In the genomic region with DNA sequence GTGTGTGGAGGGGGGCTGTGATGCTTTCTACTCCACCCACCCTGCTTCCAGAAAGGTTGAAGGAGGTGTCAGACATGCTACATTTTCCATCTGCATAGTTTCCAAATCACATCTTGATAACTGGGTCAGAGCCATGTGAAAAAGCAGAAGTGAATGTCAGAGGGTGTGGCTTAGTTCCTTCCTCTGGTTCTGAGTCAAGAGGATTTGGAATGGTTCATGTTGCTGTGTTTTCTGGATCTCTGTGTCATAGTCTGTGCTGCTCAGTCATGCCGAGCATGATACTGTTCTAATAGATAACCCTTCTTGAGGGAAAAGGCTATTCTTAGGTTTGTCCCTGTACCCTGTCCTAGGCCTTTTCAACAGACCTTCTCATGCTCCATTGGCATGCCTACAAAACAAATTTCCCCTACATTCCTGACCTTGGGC, we compare ENCODE assay signal across 8 mouse cellular contexts. TPM values are rescaled to one million over a fixed set of nuclear protein-coding genes. Genes with fewer than 3 reads are reported as not detected.
A peak's percentile ranks its signal among the peaks of the same experiment; 100 is the strongest.
DNase-seq lines count a peak whose midpoint lies in the region; ATAC-seq and TF ChIP-seq lines count a peak whose summit lies in the region.

No protein-coding gene starts in this region.

- TF ChIP-seq CTCF in Patski (IDR thresholded peaks at IDR 0.05): no peak

- DNase-seq in layer of hippocampus, adult 11-12 months (ENCODE audit: low spot score): peak; percentile 8
- no peak for DNase-seq in layer of hippocampus, postnatal 14 days (ENCODE audit: low spot score in 2 of 2)
- peak; percentile 27 for DNase-seq in Patski (ENCODE audit: low read depth, low spot score)
- peak; percentile 89 for DNase-seq in heart, adult 9 months (ENCODE audit: low spot score in 2 of 2)
- DNase-seq in lung, postnatal 14 days: peak; percentile 40
- no peak for DNase-seq in cerebellum, adult 9-11 months
- no peak for DNase-seq in ovary, adult 18-20 months (ENCODE audit: low spot score)

- in situ Hi-C loops in Patski (cut with MboI; ENCODE audit: low pct_unique_long_range_greater_than_20kb): no loop called here

- peak; percentile 86 for ATAC-seq in Patski
- no peak for ATAC-seq in CD4-positive, CD25-positive, alpha-beta regulatory T cell, adult 4 months

- CTCF ChIA-PET in Patski (lab: Charles Lee): interaction anchor here (0.7 to 0.9 kb wide), 2 partner anchors 47 to 145 kb away, joined by 3 read pairs; no protein-coding TSS in a partner anchor

- no peaks in the 10 kb centered on the region for H3K27me3 ChIP-seq in Patski

- POLR2A ChIA-PET in Patski (lab: Charles Lee): no interaction called here

RNA-seq across cellular contexts. Expression of gene Grk5, which starts 50.4 kb away (rescaled TPM):
- total RNA-seq in layer of hippocampus, postnatal 14 days (2021): 1 to 10 TPM; 8.8 to 9.1 TPM
- 13.8 TPM for polyA plus RNA-seq in Patski (2021)
- polyA plus RNA-seq in CD4-positive, CD25-positive, alpha-beta regulatory T cell, adult 4 months (2017; shearing (Covaris generic)): 1 to 10 TPM; 1.8 to 2.5 TPM

Comparison
In these comparisons a context has a peak if more than half of its experiments do, and no peak if none do; other contexts are left out.
1. DNase-seq: peak in layer of hippocampus, adult 11-12 months (single experiment), Patski (single experiment), heart, adult 9 months (2 of 2) and lung, postnatal 14 days (single experiment); none in layer of hippocampus, postnatal 14 days (0 of 2), cerebellum, adult 9-11 months (single experiment) and ovary, adult 18-20 months (single experiment).